Mouse (Mus musculus): ENCODE measurements around the gene Rsbn1l. TPM values are rescaled to one million over a fixed set of nuclear protein-coding genes. Genes with fewer than 3 reads are reported as not detected.
A peak's percentile ranks its signal among the peaks of the same experiment; 100 is the strongest.

Rsbn1l gene
- polyA plus RNA-seq, 1 experiment from 2014 or later: 3.7 TPM

- peak overlapping the region; percentile 33; the same call in 1 of the 2 replicates for H3K4me2 ChIP-seq (ENCODE audit: low read depth, low read length)
- no peaks in the 10 kb centered on the region; the same call in 1 of the 2 replicates for H3K9me3 ChIP-seq (ENCODE audit: low read length)
- ATAC-seq: peak; percentile 62
- H3K36me3 ChIP-seq (replicated peaks; ENCODE audit: insufficient read depth, low read length): no peaks in the 10 kb centered on the region
- no peak for DNase-seq
- no peaks in the 10 kb centered on the region for H3K4me1 ChIP-seq (ENCODE audit: insufficient read depth)
- H3K4me3 ChIP-seq (ENCODE audit: low read depth, low read length): no peak overlapping the region
- WGBS (ENCODE audit: insufficient replicate concordance): 11% methylated on average over 4 of the region's 4 CpGs
- no peak overlapping the region for H3K9ac ChIP-seq (replicated peaks)
- no peak for TF ChIP-seq EP300 (IDR thresholded peaks at IDR 0.05; ENCODE audit: low read depth)
- H3K27ac ChIP-seq (ENCODE audit: low read depth): no peak overlapping the region
- no peaks in the 10 kb centered on the region for H3K27me3 ChIP-seq (ENCODE audit: insufficient read depth, low read length)
Measured at GRCm38 (mm10) chr5:20967942-20968341, 11.7 kb upstream of the Rsbn1l start.

- Histone ChIP-seq H3K4me3 (ENCODE audit: low read depth, low read length) (no peak overlapping the region), H3K9ac (replicated peaks) (no peak overlapping the region), H3K4me1 (ENCODE audit: insufficient read depth) (no peaks in the 10 kb centered on the region), H3K9me3 (ENCODE audit: low read length) (no peaks in the 10 kb centered on the region; the same call in 1 of the 2 replicates), H3K36me3 (replicated peaks; ENCODE audit: insufficient read depth, low read length) (no peaks in the 10 kb centered on the region), H3K27me3 (ENCODE audit: insufficient read depth, low read length) (no peaks in the 10 kb centered on the region), H3K4me2 (ENCODE audit: low read depth, low read length) (no peak overlapping the region), H3K27ac (ENCODE audit: low read depth) (no peak overlapping the region)
- DNase-seq (peak; percentile 2), ATAC-seq (no peak)
- TF ChIP-seq CTCF (IDR thresholded peaks at IDR 0.05; ENCODE audit: low read depth) (no peak), EP300 (IDR thresholded peaks at IDR 0.05; ENCODE audit: low read depth) (no peak)
- 79% methylated on average over 6 of the region's 6 CpGs for WGBS (ENCODE audit: insufficient replicate concordance)
Measured at GRCm38 (mm10) chr5:20964446-20964845, 8.2 kb upstream of the Rsbn1l start.

GRCm38 (mm10) chr5:20963295-20963694 lies 7.1 kb upstream of the Rsbn1l start:
- Histone ChIP-seq H3K4me2 (ENCODE audit: low read depth, low read length) (no peak overlapping the region), H3K36me3 (replicated peaks; ENCODE audit: insufficient read depth, low read length) (no peaks in the 10 kb centered on the region), H3K9ac (replicated peaks) (no peak overlapping the region), H3K4me3 (ENCODE audit: low read depth, low read length) (no peak overlapping the region), H3K4me1 (ENCODE audit: insufficient read depth) (no peaks in the 10 kb centered on the region), H3K27me3 (ENCODE audit: insufficient read depth, low read length) (no peaks in the 10 kb centered on the region), H3K27ac (ENCODE audit: low read depth) (no peak overlapping the region), H3K9me3 (ENCODE audit: low read length) (no peaks in the 10 kb centered on the region; the same call in 1 of the 2 replicates)
- ATAC-seq (no peak), DNase-seq (no peak)
- TF ChIP-seq EP300 (IDR thresholded peaks at IDR 0.05; ENCODE audit: low read depth) (no peak), CTCF (IDR thresholded peaks at IDR 0.05; ENCODE audit: low read depth) (no peak)
- WGBS (ENCODE audit: insufficient replicate concordance): 85% methylated on average over 9 of the region's 9 CpGs

GRCm38 (mm10) chr5:20960927-20961326 lies 4.7 kb upstream of the Rsbn1l start:
- no peak for DNase-seq
- H3K9me3 ChIP-seq (ENCODE audit: low read length): no peaks in the 10 kb centered on the region; the same call in 1 of the 2 replicates
- H3K4me1 ChIP-seq (ENCODE audit: insufficient read depth): no peaks in the 10 kb centered on the region
- no peak for ATAC-seq
- no peak overlapping the region for H3K27ac ChIP-seq (ENCODE audit: low read depth)
- H3K36me3 ChIP-seq (replicated peaks; ENCODE audit: insufficient read depth, low read length): no peaks in the 10 kb centered on the region
- no peak overlapping the region for H3K4me2 ChIP-seq (ENCODE audit: low read depth, low read length)
- H3K9ac ChIP-seq (replicated peaks): no peak overlapping the region
- TF ChIP-seq CTCF (IDR thresholded peaks at IDR 0.05; ENCODE audit: low read depth) (no peak), EP300 (IDR thresholded peaks at IDR 0.05; ENCODE audit: low read depth) (no peak)
- 92% methylated on average over 2 of the region's 2 CpGs for WGBS (ENCODE audit: insufficient replicate concordance)
- H3K27me3 ChIP-seq (ENCODE audit: insufficient read depth, low read length): no peaks in the 10 kb centered on the region
- no peak overlapping the region for H3K4me3 ChIP-seq (ENCODE audit: low read depth, low read length)

GRCm38 (mm10) chr5:20955114-20955835 lies 923 bp downstream of the Rsbn1l start:
- H3K27me3 ChIP-seq (ENCODE audit: insufficient read depth, low read length): no peaks in the 10 kb centered on the region
- H3K4me3 ChIP-seq (ENCODE audit: low read depth, low read length): peak overlapping the region; percentile 23
- peaks cover 13% of the 10 kb centered on the region; the same call in 1 of the 2 replicates for H3K4me1 ChIP-seq (ENCODE audit: insufficient read depth)
- no peaks in the 10 kb centered on the region for H3K9me3 ChIP-seq (ENCODE audit: low read length)
- peak overlapping the region; percentile 53 for H3K27ac ChIP-seq (ENCODE audit: low read depth)
- no peak for ATAC-seq
- DNase-seq: no peak
- H3K36me3 ChIP-seq (replicated peaks; ENCODE audit: insufficient read depth, low read length): no peaks in the 10 kb centered on the region
- TF ChIP-seq CTCF (IDR thresholded peaks at IDR 0.05; ENCODE audit: low read depth): no peak
- TF ChIP-seq EP300 (IDR thresholded peaks at IDR 0.05; ENCODE audit: low read depth): no peak
- peak overlapping the region; percentile 63 for H3K4me2 ChIP-seq (ENCODE audit: low read depth, low read length)
- 31% methylated on average over 13 of the region's 13 CpGs for WGBS (ENCODE audit: insufficient replicate concordance)
- H3K9ac ChIP-seq (replicated peaks): 0 out of 2 replicates have a peak overlapping the region, but pooled peaks have one; percentile 45

GRCm38 (mm10) chr5:20952337-20952925 lies 3.8 kb downstream of the Rsbn1l start:
- no peaks in the 10 kb centered on the region for H3K27me3 ChIP-seq (ENCODE audit: insufficient read depth, low read length)
- H3K36me3 ChIP-seq (replicated peaks; ENCODE audit: insufficient read depth, low read length): no peaks in the 10 kb centered on the region
- 6% methylated on average over 9 of the region's 9 CpGs for WGBS (ENCODE audit: insufficient replicate concordance)
- H3K4me1 ChIP-seq (ENCODE audit: insufficient read depth): peaks cover 27% of the 10 kb centered on the region
- TF ChIP-seq EP300 (IDR thresholded peaks at IDR 0.05; ENCODE audit: low read depth) (no peak), CTCF (IDR thresholded peaks at IDR 0.05; ENCODE audit: low read depth) (no peak)
- peak overlapping the region; percentile 98 for H3K27ac ChIP-seq (ENCODE audit: low read depth)
- H3K9ac ChIP-seq (replicated peaks): peak overlapping the region; percentile 94
- H3K4me2 ChIP-seq (ENCODE audit: low read depth, low read length): peak overlapping the region; percentile 82
- peak overlapping the region; percentile 84 for H3K4me3 ChIP-seq (ENCODE audit: low read depth, low read length)
- no peak for DNase-seq
- ATAC-seq: no peak
- H3K9me3 ChIP-seq (ENCODE audit: low read length): no peaks in the 10 kb centered on the region
